Mouse (Mus musculus): ENCODE measurements around the gene Camk2g.

- TF ChIP-seq MAFK (IDR thresholded peaks at IDR 0.05; ENCODE audit: insufficient read depth, low read depth, low read length): no peak
- no peak for TF ChIP-seq ZC3H11A (IDR thresholded peaks at IDR 0.05; ENCODE audit: borderline replicate concordance, low read depth, low read length)
Measured at GRCm38 (mm10) chr14:20815448-20815847, 21.6 kb upstream of the Camk2g start.
